Mouse (Mus musculus): ENCODE data around the gene Pnp2. TPM values are rescaled to one million over a fixed set of nuclear protein-coding genes. Genes with fewer than 3 reads are reported as not detected.
"Not testable (repeated sequence)": the region's sequence is repeated elsewhere in the genome, so short reads cannot be mapped to it uniquely, and the experiment has no call there.

The Pnp2 gene
- total RNA-seq, 2 experiments from 2014 or later = 1.7 to 2.7 TPM

GRCm38 (mm10) chr14:50956724-50957123, 932 bp downstream of the Pnp2 start:
- not testable (repeated sequence) for DNase-seq (ENCODE audit: low spot score in 2 of 2)

GRCm38 (mm10) chr14:50957146-50957545, 1.4 kb downstream of the Pnp2 start:
- not testable (repeated sequence) for DNase-seq (ENCODE audit: low spot score in 2 of 2)

DNA sequence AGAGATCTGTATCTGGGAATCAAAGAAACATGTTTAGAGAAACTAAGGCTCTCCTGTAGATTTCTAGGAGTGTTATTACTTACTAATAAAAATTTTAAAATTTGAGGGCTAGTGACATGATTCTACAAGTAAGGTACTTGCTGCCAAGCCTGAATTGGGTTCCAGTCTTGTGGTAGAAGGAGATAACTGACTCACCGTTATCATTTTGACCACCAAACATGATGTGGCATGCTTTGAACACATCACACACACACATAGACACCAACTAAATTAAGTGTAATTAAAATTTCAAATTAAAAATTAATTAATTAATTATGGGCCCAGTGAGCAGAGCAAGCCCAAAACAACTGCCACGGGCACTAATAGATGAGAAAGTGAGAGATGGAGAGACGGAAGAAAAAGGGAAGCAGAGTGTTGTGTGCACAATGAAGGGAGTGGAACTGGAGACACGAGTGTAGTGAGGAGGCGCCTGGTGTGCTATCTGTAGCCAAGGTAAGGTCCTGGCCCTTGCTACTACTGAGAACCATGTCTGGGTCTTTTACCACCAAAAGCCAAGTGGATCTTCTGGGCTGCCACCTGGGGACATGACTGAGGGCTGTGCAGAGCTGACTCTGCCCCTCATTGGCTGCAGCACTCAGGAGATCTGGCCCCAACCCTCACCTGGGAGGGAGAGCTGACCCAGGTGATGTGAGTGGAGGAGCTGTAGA, 2.6 kb downstream of the Pnp2 start:
- not testable (repeated sequence) for DNase-seq (ENCODE audit: low spot score in 2 of 2)

- no peak for DNase-seq (ENCODE audit: low spot score in 2 of 2)
Observed at GRCm38 (mm10) chr14:50968216-50968980, 12.6 kb downstream of the Pnp2 start.

DNA sequence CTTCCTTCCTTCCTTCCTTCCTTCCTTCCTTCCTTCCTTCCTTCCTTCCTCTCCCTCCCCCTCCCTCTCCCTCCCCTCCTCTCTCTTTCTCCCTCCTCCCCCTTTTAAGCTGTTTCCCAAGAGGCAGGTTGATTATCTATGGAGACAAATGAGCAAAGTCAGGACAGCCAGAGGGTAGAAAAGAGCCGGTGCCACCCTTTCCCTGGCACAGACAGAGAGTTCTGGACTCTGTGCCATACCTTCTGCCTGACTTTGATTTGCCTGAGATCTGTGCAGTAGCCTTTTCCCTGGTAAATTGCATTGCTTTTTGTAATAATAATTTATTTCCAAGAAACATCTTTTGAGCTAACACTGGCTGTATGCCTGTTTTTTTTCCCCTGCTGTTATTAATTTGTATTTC, 13.2 kb downstream of the Pnp2 start:
- DNase-seq (ENCODE audit: low spot score in 2 of 2) = no peak

- DNase-seq (ENCODE audit: low spot score in 2 of 2) = no peak
Observed at GRCm38 (mm10) chr14:50969558-50970544, 14.1 kb downstream of the Pnp2 start.

DNA sequence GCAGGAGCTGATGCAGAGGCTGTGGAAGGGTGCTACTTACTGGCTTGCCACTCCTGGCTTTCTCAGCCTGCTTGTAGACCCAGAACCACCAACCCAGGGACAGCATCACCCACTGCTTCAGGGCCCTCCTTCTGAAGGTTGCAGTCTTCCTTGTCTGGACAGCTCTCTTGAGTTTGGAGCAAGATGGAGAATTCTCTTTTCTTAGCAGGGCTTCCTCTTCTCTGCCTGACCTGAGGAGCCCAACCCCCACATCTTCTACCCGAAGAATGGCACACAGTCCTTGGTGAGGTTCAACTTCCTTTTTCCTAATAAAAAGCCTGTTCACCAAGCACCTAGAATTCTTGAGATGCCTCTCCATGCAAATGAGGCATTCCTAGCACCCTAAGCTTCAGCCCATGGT, 15.0 kb downstream of the Pnp2 start:
- no peak for DNase-seq (ENCODE audit: low spot score in 2 of 2)

GRCm38 (mm10) chr14:50973054-50973453, 17.3 kb downstream of the Pnp2 start:
- not testable (repeated sequence) for DNase-seq (ENCODE audit: low spot score in 2 of 2)

DNA sequence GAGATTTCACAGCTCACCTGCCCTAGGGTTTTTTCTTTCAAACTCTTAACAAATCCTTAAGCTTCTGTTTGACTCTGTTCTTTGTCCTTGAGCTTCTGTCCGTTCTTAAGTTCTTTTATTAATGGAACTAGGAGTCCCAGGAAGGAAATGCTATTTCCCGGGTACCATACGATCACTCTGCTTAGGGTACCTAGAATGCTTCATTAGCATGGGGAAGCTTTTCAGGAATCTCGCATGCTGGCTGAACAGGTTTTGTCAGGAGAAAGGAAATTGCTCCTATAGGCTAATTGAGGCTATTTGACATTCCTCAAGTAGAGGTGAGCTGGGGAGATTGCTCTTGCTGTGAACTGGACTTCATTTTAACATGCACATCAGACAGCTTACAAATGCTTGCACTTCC, 17.9 kb downstream of the Pnp2 start:
- no peak for DNase-seq (ENCODE audit: low spot score in 2 of 2)

- DNase-seq (ENCODE audit: low spot score in 2 of 2) = no peak
Observed at GRCm38 (mm10) chr14:50975001-50975400, 19.2 kb downstream of the Pnp2 start.

- DNase-seq (ENCODE audit: low spot score in 2 of 2) = no peak
Observed at GRCm38 (mm10) chr14:50976674-50977073, 20.9 kb downstream of the Pnp2 start.

GRCm38 (mm10) chr14:50978451-50978850, 22.7 kb downstream of the Pnp2 start:
- not testable (repeated sequence) for DNase-seq (ENCODE audit: low spot score in 2 of 2)

- no peak for DNase-seq (ENCODE audit: low spot score in 2 of 2)
Observed at GRCm38 (mm10) chr14:50979631-50980030, 23.8 kb downstream of the Pnp2 start.

GRCm38 (mm10) chr14:50981207-50981606, 25.4 kb downstream of the Pnp2 start:
- no peak for DNase-seq (ENCODE audit: low spot score in 2 of 2)

GRCm38 (mm10) chr14:50981837-50982236, 26.0 kb downstream of the Pnp2 start:
- DNase-seq (ENCODE audit: low spot score in 2 of 2) = no peak

DNA sequence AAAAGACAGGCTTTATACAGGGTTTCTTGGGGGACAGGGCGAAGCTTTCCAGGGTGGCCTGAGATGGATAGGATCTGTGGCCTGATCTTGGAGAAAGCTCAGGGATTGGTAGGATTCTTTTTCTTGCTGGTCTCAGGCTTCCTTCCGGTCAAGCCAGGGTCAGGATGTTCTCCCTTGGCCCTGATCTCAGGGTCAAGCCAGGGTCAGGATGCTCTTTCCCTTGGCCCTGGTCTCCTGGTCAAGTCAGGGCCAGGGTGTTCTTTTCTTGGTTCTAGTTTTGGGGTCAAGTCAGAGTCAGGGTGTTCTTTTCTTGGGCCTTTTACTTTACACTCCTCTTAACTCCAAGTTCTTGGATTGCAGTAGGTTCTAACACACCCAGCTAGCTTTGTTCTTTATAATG, 31.9 kb downstream of the Pnp2 start:
- DNase-seq (ENCODE audit: low spot score in 2 of 2) = no peak

DNA sequence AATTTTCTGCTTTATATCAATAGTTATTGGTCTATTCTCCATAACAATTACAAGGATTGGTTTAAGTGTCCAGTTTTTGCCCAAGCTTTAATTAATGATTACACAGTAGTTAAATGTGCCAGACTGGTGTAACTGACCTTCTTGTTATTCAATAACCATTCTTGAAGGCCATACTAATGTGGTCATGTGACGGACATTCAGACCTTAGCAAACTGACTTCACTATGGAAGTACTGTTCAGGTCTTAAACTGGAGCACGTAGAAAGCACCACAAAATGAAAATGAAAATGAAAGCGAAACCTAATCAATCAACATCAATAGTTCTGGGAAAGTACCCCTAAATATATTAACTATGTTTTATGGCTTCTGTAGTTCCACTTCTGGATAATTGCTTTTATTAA, 35.2 kb downstream of the Pnp2 start:
- no peak for DNase-seq (ENCODE audit: low spot score in 2 of 2)

DNA sequence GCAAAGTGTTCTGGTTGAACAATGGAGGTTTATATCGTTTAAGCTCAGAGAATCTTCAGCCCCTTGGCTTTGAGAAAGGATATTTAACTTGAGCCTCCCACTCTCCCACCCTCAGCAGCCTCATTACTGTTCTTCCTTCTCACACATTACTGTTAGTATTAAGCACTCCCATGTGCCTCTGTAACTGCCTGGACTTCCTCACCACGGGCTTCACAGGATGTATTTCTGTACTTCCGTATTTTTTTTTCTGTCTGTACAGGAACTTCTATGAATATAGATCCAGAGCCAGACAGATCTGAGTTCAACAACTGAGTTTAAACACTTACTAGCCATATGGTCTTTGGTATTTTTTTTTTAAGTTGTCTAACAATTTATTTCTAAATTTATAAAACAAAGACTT, 41.3 kb downstream of the Pnp2 start:
- no peak for DNase-seq (ENCODE audit: low spot score in 2 of 2)

DNA sequence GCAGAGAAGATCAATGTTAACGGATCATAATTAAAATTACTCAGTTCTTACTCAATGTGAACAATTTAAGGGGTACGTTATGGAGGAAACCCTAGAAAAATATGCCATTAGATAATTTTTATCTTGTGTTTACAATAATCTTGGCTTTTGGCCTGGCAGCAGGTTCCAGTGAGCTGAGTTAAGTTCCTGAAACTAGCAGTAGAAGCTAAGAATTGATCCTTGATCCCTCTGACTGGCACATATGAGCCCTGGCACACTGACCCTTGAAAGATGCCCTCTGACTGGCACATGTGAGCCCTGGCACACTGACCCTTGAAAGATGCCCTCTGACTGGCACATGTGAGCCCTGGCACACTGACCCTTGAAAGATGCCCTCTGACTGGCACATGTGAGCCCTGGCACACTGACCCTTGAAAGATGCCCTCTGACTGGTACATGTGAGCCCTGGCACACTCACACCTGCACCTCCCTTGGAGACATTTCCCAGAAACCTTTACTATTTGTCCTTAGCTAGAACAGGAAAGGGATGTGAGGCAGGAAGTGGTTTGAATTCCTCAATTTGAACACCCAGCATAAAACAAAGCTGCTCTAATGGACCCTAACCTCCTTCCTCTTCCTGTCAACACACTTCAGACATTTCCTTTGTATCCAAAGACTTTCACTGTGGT, 42.3 kb downstream of the Pnp2 start:
- DNase-seq (ENCODE audit: low spot score in 2 of 2) = no peak

DNA sequence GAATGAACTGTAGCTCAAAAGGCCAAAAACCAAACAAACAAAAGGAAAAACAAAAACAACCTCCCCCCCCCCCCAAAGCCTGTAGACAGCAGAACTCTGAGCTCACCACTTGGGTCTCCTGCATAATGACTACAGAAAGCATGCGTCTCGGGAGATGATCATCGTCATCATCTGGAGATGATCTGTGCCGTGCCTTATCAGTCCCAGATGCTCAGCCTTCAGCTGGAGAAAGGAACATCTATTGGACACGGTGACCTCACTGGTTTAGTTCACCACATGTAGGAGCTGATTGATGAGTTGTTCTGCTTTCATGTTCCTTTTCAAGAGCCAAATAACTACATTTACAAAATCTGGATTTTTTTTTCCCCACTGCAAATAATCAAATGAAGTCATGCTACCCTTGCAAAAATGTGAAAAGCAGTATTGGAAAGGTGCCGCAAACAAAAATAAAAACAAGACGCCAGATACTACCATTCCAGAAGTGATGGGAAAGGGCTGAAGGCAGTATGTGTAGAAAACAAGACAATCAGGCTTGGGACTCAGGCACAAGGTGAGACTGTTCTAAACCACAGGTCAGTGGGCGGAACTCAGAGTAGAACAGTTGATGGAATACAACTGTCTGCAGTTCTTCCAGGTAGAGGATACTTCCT, 51.5 kb downstream of the Pnp2 start, which contains the start of gene Rnase10:
Gene Rnase10, plus strand, starts transcription at position 600 of the 650 bp plus-strand sequence.
- no peak for DNase-seq (ENCODE audit: low spot score in 2 of 2)

Data from adrenal gland, adult 18-20 months (tissue).